In the genomic region with DNA sequence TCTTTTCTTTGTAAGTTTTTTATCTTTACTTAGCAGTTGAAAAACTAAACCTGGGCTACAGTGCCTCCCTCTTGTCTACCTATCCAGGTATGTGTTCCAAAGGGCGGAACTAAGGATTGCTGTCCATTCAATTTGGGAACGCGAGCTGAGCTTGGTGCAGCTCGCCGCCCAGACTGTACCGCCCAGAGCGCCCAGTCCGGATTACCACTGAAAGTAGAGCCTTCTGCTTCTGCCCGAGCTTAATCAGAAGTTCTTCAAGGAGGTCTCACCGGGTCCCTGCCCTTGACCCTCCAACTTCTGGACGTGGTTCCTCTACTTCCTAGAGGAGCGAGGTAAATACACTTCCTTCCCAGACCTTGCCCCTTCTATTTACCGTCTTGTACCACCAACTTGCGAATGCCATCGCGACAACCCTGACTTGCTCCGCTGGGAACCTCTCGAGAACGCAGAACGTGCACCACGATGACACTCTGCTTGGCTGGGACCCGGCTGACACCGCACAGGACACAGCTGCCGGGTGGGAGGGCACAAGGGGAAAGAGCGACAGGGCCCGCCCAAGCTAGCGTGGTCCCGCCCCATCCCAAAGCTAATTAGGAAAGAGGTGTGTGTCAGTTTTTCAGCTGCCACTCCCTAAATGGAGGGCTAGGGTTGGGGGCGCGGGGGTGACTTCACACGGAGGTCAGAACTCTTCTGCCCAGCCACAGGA, we compare ENCODE assay signal across 8 mouse cellular contexts. TPM values are rescaled to one million over a fixed set of nuclear protein-coding genes. Genes with fewer than 3 reads are reported as not detected.
A peak's percentile ranks its signal among the peaks of the same experiment; 100 is the strongest.
DNase-seq lines count a peak whose midpoint lies in the region; ATAC-seq and TF ChIP-seq lines count a peak whose summit lies in the region.

No protein-coding gene starts in this region.

- H3K4me2 ChIP-seq in forebrain, embryonic 15.5 days (replicated peaks) = peak overlapping the region; percentile 95

- H3K27ac ChIP-seq in layer of hippocampus, adult 2 months = peak overlapping the region; percentile 55; the same call in 1 of the 2 replicates
- no peak overlapping the region for H3K27ac ChIP-seq in forebrain, embryonic 15.5 days (replicated peaks)
- H3K27ac ChIP-seq in limb, embryonic 10.5 days = peak overlapping the region; percentile 86
- H3K27ac ChIP-seq in midbrain, embryonic 10.5 days (replicated peaks) = peak overlapping the region; percentile 86

- intact Hi-C loops in heart, postnatal 25 days (cut with DNase I) = loop anchor here (5.0 kb wide), 1 partner anchor 35 kb away; no protein-coding TSS in a partner anchor

- peak overlapping the region; percentile 61 for H3K4me3 ChIP-seq in layer of hippocampus, adult 2 months
- H3K4me3 ChIP-seq in forebrain, embryonic 15.5 days = peak overlapping the region; percentile 56
- H3K4me3 ChIP-seq in limb, embryonic 10.5 days = peak overlapping the region; percentile 67
- peak overlapping the region; percentile 82 for H3K4me3 ChIP-seq in midbrain, embryonic 10.5 days

- no peak for DNase-seq in layer of hippocampus, adult 2 months (ENCODE audit: low spot score in 2 of 2)
- DNase-seq in layer of hippocampus, postnatal 14 days (ENCODE audit: low spot score in 2 of 2) = no peak
- peak; percentile 4 for DNase-seq in cerebellum, adult 11-12 months
- peak; percentile 81 for DNase-seq in heart, postnatal 25 days (ENCODE audit: low spot score)
- peak; percentile 71 for DNase-seq in limb, embryonic 10.5 days (ENCODE audit: low spot score)
- peak; percentile 72 for DNase-seq in midbrain, embryonic 10.5 days (ENCODE audit: low spot score)
- DNase-seq in spleen, adult 12 weeks (ENCODE audit: low spot score) = peak; percentile 71

- peak overlapping the region; percentile 50 for H3K9ac ChIP-seq in forebrain, embryonic 15.5 days (replicated peaks)

- no peaks in the 10 kb centered on the region for H3K9me3 ChIP-seq in forebrain, embryonic 15.5 days
- no peaks in the 10 kb centered on the region for H3K9me3 ChIP-seq in limb, embryonic 10.5 days (replicated peaks)
- H3K9me3 ChIP-seq in midbrain, embryonic 10.5 days (replicated peaks) = no peaks in the 10 kb centered on the region

- under 1% methylated on average over 31 of the region's 31 CpGs for WGBS in forebrain, embryonic 15.5 days
- under 1% methylated on average over 31 of the region's 31 CpGs for WGBS in limb, embryonic 10.5 days
- WGBS in midbrain, embryonic 10.5 days = 1% methylated on average over 31 of the region's 31 CpGs

- ATAC-seq in forebrain, embryonic 15.5 days (replicated peaks) = peak; percentile 88

- H3K27me3 ChIP-seq in forebrain, embryonic 15.5 days = no peaks in the 10 kb centered on the region
- H3K27me3 ChIP-seq in limb, embryonic 10.5 days (ENCODE audit: low read depth, poor library complexity, severe bottlenecking) = 0 out of 2 replicates have a peak, but pooled peaks cover 8% of the 10 kb centered on the region
- peaks cover 16% of the 10 kb centered on the region for H3K27me3 ChIP-seq in midbrain, embryonic 10.5 days (ENCODE audit: low read depth, poor library complexity, severe bottlenecking)

- H3K4me1 ChIP-seq in forebrain, embryonic 15.5 days = peaks cover 13% of the 10 kb centered on the region
- H3K4me1 ChIP-seq in limb, embryonic 10.5 days = peaks cover 5% of the 10 kb centered on the region
- H3K4me1 ChIP-seq in midbrain, embryonic 10.5 days = peaks cover 19% of the 10 kb centered on the region

- TF ChIP-seq CTCF in layer of hippocampus, adult 2 months (conservative IDR thresholded peaks at IDR 0.05) = no peak

- H3K36me3 ChIP-seq in forebrain, embryonic 15.5 days = no peaks in the 10 kb centered on the region
- H3K36me3 ChIP-seq in limb, embryonic 10.5 days = no peaks in the 10 kb centered on the region
- no peaks in the 10 kb centered on the region for H3K36me3 ChIP-seq in midbrain, embryonic 10.5 days

RNA-seq across cellular contexts. Expression of gene Cast, which starts 1.0 kb away (rescaled TPM):
- 1 to 10 TPM; 6.6 to 7.1 TPM for total RNA-seq in layer of hippocampus, adult 2 months (2021)
- 1 to 10 TPM; 6.2 to 6.5 TPM for total RNA-seq in layer of hippocampus, postnatal 14 days (2021)
- 5.7 and 6.0 TPM in 2 replicates for polyA plus RNA-seq in forebrain, embryonic 15.5 days (2015; fragmentation: Nextera tagmentation; extraction: Ambion mirVana)
- total RNA-seq in heart, postnatal 25 days (2021) = 100 to 1,000 TPM in 1 of 2 experiments, 10 to 100 TPM in 1; 94.0 to 108 TPM
- polyA plus RNA-seq in limb, embryonic 10.5 days (2016; fragmentation: Nextera tagmentation; extraction: Ambion mirVana) = 16.2 and 21.4 TPM in 2 replicates
- polyA plus RNA-seq in midbrain, embryonic 10.5 days (2016; fragmentation: Nextera tagmentation; extraction: Ambion mirVana) = 14.9 and 17.3 TPM in 2 replicates

Comparison
In these comparisons a context has a peak if more than half of its experiments do, and no peak if none do; other contexts are left out.
1. DNase-seq: peak in cerebellum, adult 11-12 months (single experiment), heart, postnatal 25 days (single experiment), limb, embryonic 10.5 days (single experiment), midbrain, embryonic 10.5 days (single experiment) and spleen, adult 12 weeks (single experiment); none in layer of hippocampus, adult 2 months (0 of 2) and layer of hippocampus, postnatal 14 days (0 of 2).
2. RNA of gene Cast, which starts 1.0 kb away (total RNA-seq): 94.0 to 108 TPM in heart, postnatal 25 days; 6.6 to 7.1 TPM in layer of hippocampus, adult 2 months and 6.2 to 6.5 TPM in layer of hippocampus, postnatal 14 days; every median in the first group is over 10 times any median in the second.
3. Peak in every context shown above with its lines, with median percentiles within 50 percentile points of each other: H3K4me3 ChIP-seq.